Mouse (Mus musculus) lung, embryonic 14.5 days (tissue): ENCODE results near the gene Zcchc2. TPM values are rescaled to one million over a fixed set of nuclear protein-coding genes. Genes with fewer than 3 reads are reported as not detected.
A peak's percentile ranks its signal among the peaks of the same experiment; 100 is the strongest.

ENCODE experiments used
- ATAC-seq: fragments of 200-750 bp; cut with Nextera tagmentation; 2 replicates; pipeline ENCODE4 v1.8.0; 2017; ENCODE audit warnings: mild to moderate bottlenecking, moderate TSS enrichment, moderate library complexity; ENCODE audit not compliant: insufficient read depth
- DNase-seq: peaks from one replicate; pipeline ENCODE4 v3.0.0-alpha.2; 2015
- H3K27ac ChIP-seq: fragments of 300-500 bp; sonication (generic); 2 replicates; pipeline ENCODE4 v1.5.1; 2014; ENCODE audit warnings: low read depth, mild to moderate bottlenecking, moderate library complexity
- H3K27me3 ChIP-seq: fragments of 300-500 bp; sonication (generic); 2 replicates; pipeline ENCODE4 v1.6.1; 2014; ENCODE audit warnings: low read length, control low read depth; ENCODE audit not compliant: insufficient read depth
- H3K36me3 ChIP-seq: fragments of 300-500 bp; sonication (generic); 2 replicates; pipeline ENCODE4 v1.6.1; 2014; ENCODE audit warnings: control low read depth; ENCODE audit not compliant: insufficient read depth
- H3K4me1 ChIP-seq: fragments of 300-500 bp; sonication (generic); 2 replicates; pipeline ENCODE4 v1.6.1; 2014; ENCODE audit warnings: antibody characterized with exemption, control low read depth; ENCODE audit not compliant: insufficient read depth
- H3K4me2 ChIP-seq: fragments of 300-500 bp; sonication (generic); 2 replicates; pipeline ENCODE4 v1.6.1; 2014; ENCODE audit warnings: mild to moderate bottlenecking
- H3K4me3 ChIP-seq: fragments of 300-500 bp; sonication (generic); 2 replicates; pipeline ENCODE4 v1.5.1; 2014; ENCODE audit warnings: low read depth, low read length
- H3K9ac ChIP-seq: fragments of 300-500 bp; sonication (generic); 2 replicates; pipeline ENCODE4 v1.6.1; 2014
- H3K9me3 ChIP-seq: fragments of 300-500 bp; sonication (generic); 2 replicates; pipeline ENCODE4 v1.6.1; 2016; ENCODE audit warnings: low read depth, low read length, control low read depth
- CTCF ChIP-seq: IDR thresholded peaks from 2 replicates; pipeline ENCODE4 v1.5.1; 2016; ENCODE audit warnings: antibody characterized with exemption, low read depth
- WGBS: fragments of 180-500 bp; shearing (Covaris S2); extraction: QIAGEN DNeasy Blood & Tissue Kit; methylation state at CpG from one replicate; pipeline ENCODE4 v1.1.7; 2014; 5-methylcytosine and 5-hydroxymethylcytosine counted together
- polyA plus RNA-seq: library from polyadenylated mRNA; unstranded; fragments of >200 nt; fragmentation: Nextera tagmentation; extraction: Ambion mirVana; gene quantifications from 2 replicates; pipeline ENCODE4 v1.2.1, GENCODE M21; 2014

The Zcchc2 gene
- polyA plus RNA-seq, 1 experiment from 2014 or later: 3.2 TPM

DNA sequence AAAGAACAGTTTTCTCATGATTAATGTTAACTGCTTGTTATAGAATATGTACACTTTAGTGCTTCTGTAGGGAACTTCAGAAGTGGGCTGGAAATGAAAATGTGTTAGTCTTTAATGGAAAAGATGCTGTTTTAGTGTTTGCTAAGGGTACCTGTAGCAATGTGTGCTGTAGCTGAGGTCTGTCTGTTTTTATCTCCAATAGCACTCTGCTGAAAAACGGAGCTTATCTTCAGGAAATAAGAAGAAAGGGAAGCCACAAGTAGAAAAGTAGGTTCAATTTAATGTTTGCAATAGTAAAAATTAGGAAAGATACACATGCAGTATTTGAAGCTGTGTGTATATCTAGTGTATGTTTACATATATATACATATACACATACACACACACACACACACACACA, 32.8 kb downstream of the Zcchc2 start:
- no peaks in the 10 kb centered on the region for H3K9me3 ChIP-seq
- H3K4me1 ChIP-seq: no peaks in the 10 kb centered on the region
- ATAC-seq: no peak
- H3K4me2 ChIP-seq: no peak overlapping the region
- WGBS: 70% methylated on average over 1 of the region's 1 CpGs
- H3K36me3 ChIP-seq: peaks cover 80% of the 10 kb centered on the region
- no peak overlapping the region for H3K27ac ChIP-seq
- H3K9ac ChIP-seq: no peak overlapping the region
- H3K4me3 ChIP-seq: no peak overlapping the region
- no peak for TF ChIP-seq CTCF
- H3K27me3 ChIP-seq: no peaks in the 10 kb centered on the region
- DNase-seq: no peak

DNA sequence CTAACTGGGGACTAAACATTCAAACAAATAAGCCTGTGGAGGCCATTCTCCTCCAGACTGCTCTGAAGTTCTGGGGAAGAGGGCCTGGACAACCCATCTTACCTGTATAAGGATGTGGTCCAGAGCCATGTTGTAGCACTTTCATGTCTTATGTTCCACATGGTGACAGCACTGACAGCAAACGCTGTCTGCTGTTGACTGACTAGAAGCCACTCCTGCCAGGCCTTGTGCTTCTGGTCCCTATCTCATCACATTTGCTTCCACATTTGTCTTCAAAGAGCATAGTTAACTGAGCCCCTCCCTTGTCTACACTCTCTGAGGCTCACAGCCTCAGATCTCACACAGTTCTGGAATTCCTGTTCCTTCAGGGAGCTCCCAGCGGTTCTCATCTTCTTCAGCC, 34.0 kb downstream of the Zcchc2 start:
- DNase-seq: no peak
- no peak overlapping the region for H3K4me3 ChIP-seq
- no peaks in the 10 kb centered on the region for H3K4me1 ChIP-seq
- H3K27me3 ChIP-seq: no peaks in the 10 kb centered on the region
- no peak for ATAC-seq
- WGBS: 84% methylated on average over 2 of the region's 2 CpGs
- peaks cover 72% of the 10 kb centered on the region for H3K36me3 ChIP-seq
- H3K27ac ChIP-seq: no peak overlapping the region
- no peaks in the 10 kb centered on the region for H3K9me3 ChIP-seq
- no peak overlapping the region for H3K4me2 ChIP-seq
- no peak overlapping the region for H3K9ac ChIP-seq
- no peak for TF ChIP-seq CTCF

DNA sequence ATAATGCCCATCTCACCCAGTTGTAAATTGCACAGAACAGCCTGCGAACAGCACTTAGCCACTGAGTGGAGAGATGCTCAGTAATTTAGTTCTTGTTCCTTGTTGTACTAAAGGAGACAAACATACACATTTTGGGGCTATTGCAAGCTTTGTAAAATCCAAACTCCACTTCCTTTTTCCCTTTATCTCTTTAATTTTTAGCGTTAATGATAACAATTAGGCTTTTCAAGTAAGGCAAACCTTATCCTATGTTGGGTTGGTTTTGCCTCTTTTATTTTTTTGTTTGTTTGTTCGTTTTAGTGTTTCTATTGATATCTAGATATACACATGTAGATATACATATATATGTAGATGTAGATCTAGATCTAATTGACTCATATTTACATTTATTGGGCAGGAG, 34.6 kb downstream of the Zcchc2 start:
- no peak overlapping the region for H3K9ac ChIP-seq
- no peaks in the 10 kb centered on the region for H3K9me3 ChIP-seq
- H3K4me1 ChIP-seq: no peaks in the 10 kb centered on the region
- H3K36me3 ChIP-seq: peaks cover 69% of the 10 kb centered on the region
- ATAC-seq (no peak), DNase-seq (no peak)
- 94% methylated on average over 3 of the region's 3 CpGs for WGBS
- H3K4me3 ChIP-seq: no peak overlapping the region
- H3K27me3 ChIP-seq: no peaks in the 10 kb centered on the region
- no peak overlapping the region for H3K27ac ChIP-seq
- H3K4me2 ChIP-seq: no peak overlapping the region
- no peak for TF ChIP-seq CTCF

DNA sequence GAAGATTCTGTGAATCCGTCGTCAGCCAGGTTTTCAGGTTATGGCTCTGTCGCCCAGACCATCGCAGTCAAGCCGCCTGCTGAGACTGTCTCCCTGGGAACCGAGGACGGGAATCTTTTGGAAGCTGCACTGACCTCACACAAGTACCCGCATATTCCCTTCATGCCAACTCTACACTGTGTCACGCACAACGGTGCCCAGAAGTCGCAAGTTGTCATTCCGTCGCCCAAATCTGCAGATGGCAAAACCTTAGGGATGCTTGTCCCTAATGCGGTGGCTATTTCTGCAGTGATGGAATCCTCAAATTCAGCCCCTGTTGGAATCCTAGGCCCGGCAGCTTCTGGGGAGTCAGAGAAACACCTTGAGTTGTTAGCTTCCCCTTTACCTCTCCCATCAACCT, 39.6 kb downstream of the Zcchc2 start:
- no peak for DNase-seq
- H3K27ac ChIP-seq: no peak overlapping the region
- no peak overlapping the region for H3K4me3 ChIP-seq
- ATAC-seq: no peak
- no peaks in the 10 kb centered on the region for H3K27me3 ChIP-seq
- H3K4me1 ChIP-seq: no peaks in the 10 kb centered on the region
- H3K36me3 ChIP-seq: peaks cover 56% of the 10 kb centered on the region
- no peak overlapping the region for H3K4me2 ChIP-seq
- H3K9ac ChIP-seq: no peak overlapping the region
- H3K9me3 ChIP-seq: no peaks in the 10 kb centered on the region
- WGBS: 94% methylated on average over 15 of the region's 15 CpGs
- TF ChIP-seq CTCF: no peak

DNA sequence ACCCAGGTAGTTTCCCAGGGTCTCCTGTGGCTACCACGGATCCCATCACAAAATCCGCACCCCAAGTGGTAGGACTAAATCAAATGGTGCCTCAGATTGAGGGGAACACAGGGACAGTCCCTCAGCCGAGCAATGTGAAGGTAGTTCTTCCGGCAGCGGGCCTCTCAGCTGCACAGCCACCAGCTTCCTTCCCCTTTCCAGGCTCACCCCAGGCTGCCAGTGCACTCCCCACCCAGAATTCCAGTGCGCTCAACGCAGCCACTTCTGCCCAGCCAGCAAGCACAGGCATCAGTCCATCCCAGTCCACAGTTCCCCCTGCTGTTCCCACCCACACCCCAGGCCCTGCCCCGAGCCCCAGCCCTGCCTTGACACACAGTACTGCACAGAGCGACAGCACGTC, 40.1 kb downstream of the Zcchc2 start:
- no peak for TF ChIP-seq CTCF
- Histone ChIP-seq H3K36me3 (peaks cover 54% of the 10 kb centered on the region), H3K9me3 (no peaks in the 10 kb centered on the region), H3K4me3 (no peak overlapping the region), H3K9ac (no peak overlapping the region), H3K27ac (no peak overlapping the region), H3K4me1 (no peaks in the 10 kb centered on the region), H3K27me3 (no peaks in the 10 kb centered on the region), H3K4me2 (no peak overlapping the region)
- ATAC-seq (no peak), DNase-seq (no peak)
- 90% methylated on average over 10 of the region's 10 CpGs for WGBS

DNA sequence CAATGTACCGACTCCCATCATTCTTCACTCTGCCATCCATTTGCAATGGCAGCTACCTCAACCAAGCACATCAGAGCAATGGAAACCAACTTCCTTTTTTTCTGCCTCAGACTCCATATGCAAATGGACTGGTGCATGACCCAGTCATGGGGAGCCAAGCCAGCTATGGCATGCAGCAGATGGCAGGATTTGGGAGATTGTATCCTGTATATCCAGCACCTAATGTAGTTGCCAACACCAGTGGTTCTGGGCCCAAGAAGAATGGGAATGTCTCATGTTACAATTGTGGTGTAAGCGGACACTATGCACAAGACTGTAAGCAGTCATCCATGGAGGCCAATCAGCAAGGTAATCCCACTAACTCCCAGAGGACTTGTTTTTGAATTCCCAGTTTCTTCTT, 40.7 kb downstream of the Zcchc2 start:
- Histone ChIP-seq H3K9me3 (no peaks in the 10 kb centered on the region), H3K4me1 (no peaks in the 10 kb centered on the region), H3K27ac (no peak overlapping the region), H3K36me3 (peaks cover 52% of the 10 kb centered on the region), H3K9ac (no peak overlapping the region), H3K4me3 (no peak overlapping the region), H3K27me3 (no peaks in the 10 kb centered on the region), H3K4me2 (no peak overlapping the region)
- ATAC-seq (no peak), DNase-seq (no peak)
- no peak for TF ChIP-seq CTCF
- 94% methylated on average over 2 of the region's 2 CpGs for whole genome bisulfite sequencing

DNA sequence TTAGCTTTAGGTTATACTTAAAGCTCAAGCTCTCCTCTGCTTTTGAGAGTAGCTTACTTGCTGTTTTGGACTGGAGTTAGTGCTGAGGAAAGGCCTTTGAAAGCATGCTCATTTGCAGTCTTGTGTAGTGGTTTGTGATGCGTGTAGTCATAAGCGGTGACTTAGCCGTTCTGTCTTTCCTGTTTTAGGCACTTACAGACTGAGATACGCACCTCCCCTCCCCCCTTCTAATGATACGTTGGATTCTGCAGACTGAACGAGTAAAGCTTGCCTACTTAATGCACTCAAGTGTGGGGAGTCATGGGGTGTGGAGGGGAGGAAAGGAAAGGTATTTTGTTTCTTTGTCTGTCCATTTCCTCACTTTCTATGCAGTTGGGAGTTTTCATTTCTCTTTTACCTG, 41.7 kb downstream of the Zcchc2 start:
- Histone ChIP-seq H3K36me3 (peaks cover 46% of the 10 kb centered on the region), H3K9me3 (no peaks in the 10 kb centered on the region), H3K4me3 (no peak overlapping the region), H3K27me3 (no peaks in the 10 kb centered on the region), H3K27ac (no peak overlapping the region), H3K4me1 (no peaks in the 10 kb centered on the region), H3K4me2 (no peak overlapping the region), H3K9ac (no peak overlapping the region)
- no peak for TF ChIP-seq CTCF
- DNase-seq: no peak
- no peak for ATAC-seq
- WGBS: 54% methylated on average over 6 of the region's 6 CpGs

DNA sequence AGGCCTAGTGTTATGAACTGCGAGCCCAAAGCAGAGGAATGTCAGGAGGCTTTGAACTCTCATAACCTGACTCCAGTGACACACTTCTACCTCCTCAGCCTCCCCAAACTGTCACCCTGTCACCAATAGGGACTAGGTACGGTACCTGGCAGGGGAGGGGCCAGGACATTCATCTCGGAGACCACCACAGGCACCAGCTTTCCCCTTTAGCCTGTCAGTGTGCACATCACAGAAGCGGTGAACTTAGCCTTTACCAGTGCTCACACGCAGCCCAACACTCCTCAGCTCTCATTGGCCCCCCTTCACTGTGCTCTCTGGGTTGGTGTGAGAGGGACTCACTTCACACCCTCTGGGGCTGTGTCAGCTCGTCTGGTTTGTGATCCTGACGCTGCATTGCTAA, 44.6 kb downstream of the Zcchc2 start:
- no peak overlapping the region for H3K27ac ChIP-seq
- no peaks in the 10 kb centered on the region for H3K9me3 ChIP-seq
- H3K36me3 ChIP-seq: peaks cover 33% of the 10 kb centered on the region
- ATAC-seq (0 out of 2 replicates have a peak, but pooled peaks have one; percentile 8), DNase-seq (no peak)
- no peaks in the 10 kb centered on the region for H3K4me1 ChIP-seq
- no peak overlapping the region for H3K4me3 ChIP-seq
- WGBS: 61% methylated on average over 7 of the region's 7 CpGs
- H3K4me2 ChIP-seq: no peak overlapping the region
- no peak for TF ChIP-seq CTCF
- H3K27me3 ChIP-seq: no peaks in the 10 kb centered on the region
- no peak overlapping the region for H3K9ac ChIP-seq
